Mouse (Mus musculus): Measurements from ENCODE around the gene Chaf1a. TPM values are rescaled to one million over a fixed set of nuclear protein-coding genes. Genes with fewer than 3 reads are reported as not detected.

The Chaf1a gene
- total and polyA plus RNA-seq, 3 experiments: 1.6 to 2.5 (median 2.0) TPM

- no peak for DNase-seq
Observed at GRCm38 (mm10) chr17:56080781-56081585, 40.7 kb downstream of the Chaf1a start.

GRCm38 (mm10) chr17:56092312-56092711 lies 52.1 kb downstream of the Chaf1a start:
- DNase-seq: no peak

- no peak for DNase-seq
Observed at GRCm38 (mm10) chr17:56092794-56093193, 52.6 kb downstream of the Chaf1a start.

GRCm38 (mm10) chr17:56096883-56097282 lies 56.6 kb downstream of the Chaf1a start:
- DNase-seq: no peak

GRCm38 (mm10) chr17:56098180-56098579 lies 57.9 kb downstream of the Chaf1a start:
- no peak for DNase-seq

- DNase-seq: peak; percentile 19
Observed at GRCm38 (mm10) chr17:56098711-56099572, 58.7 kb downstream of the Chaf1a start.

GRCm38 (mm10) chr17:56100811-56101210 lies 60.6 kb downstream of the Chaf1a start:
- peak; percentile 55 for DNase-seq

- peak; percentile 24 for DNase-seq
Observed at GRCm38 (mm10) chr17:56102158-56102557, 61.9 kb downstream of the Chaf1a start.

GRCm38 (mm10) chr17:56102927-56103326 lies 62.7 kb downstream of the Chaf1a start:
- peak; percentile 24 for DNase-seq

- DNase-seq: peak; percentile 20
Observed at GRCm38 (mm10) chr17:56103465-56104285, 63.4 kb downstream of the Chaf1a start.

GRCm38 (mm10) chr17:56104821-56105220 lies 64.6 kb downstream of the Chaf1a start:
- peak; percentile 34 for DNase-seq

GRCm38 (mm10) chr17:56106436-56106835 lies 66.2 kb downstream of the Chaf1a start:
- peak; percentile 17 for DNase-seq

GRCm38 (mm10) chr17:56106981-56107380 lies 66.7 kb downstream of the Chaf1a start:
- DNase-seq: peak; percentile 23

GRCm38 (mm10) chr17:56107736-56108135 lies 67.5 kb downstream of the Chaf1a start:
- no peak for DNase-seq

- DNase-seq: peak; percentile 84
Observed at GRCm38 (mm10) chr17:56108334-56109044, 68.2 kb downstream of the Chaf1a start.

- DNase-seq: peak; percentile 68
Observed at GRCm38 (mm10) chr17:56109219-56110051, 69.2 kb downstream of the Chaf1a start, which contains the start of gene Plin4. Gene Plin4, minus strand, starts transcription at chr17:56109803.

- peak; percentile 68 for DNase-seq
Observed at GRCm38 (mm10) chr17:56110571-56110970, 70.3 kb downstream of the Chaf1a start.

GRCm38 (mm10) chr17:56111021-56111420 lies 70.8 kb downstream of the Chaf1a start:
- peak; percentile 55 for DNase-seq

GRCm38 (mm10) chr17:56111864-56112263 lies 71.6 kb downstream of the Chaf1a start:
- DNase-seq: peak; percentile 65

GRCm38 (mm10) chr17:56112743-56113142 lies 72.5 kb downstream of the Chaf1a start:
- no peak for DNase-seq
